Comparison of ENCODE assay signal across 17 mouse cellular contexts in genomic region chr11:30134058-30134457, GRCm38 (mm10).
"Had no signal": no experiment of that assay in that cellular context is flagged by ENCODE, and none has a peak within 500 bp of the region (broad histone marks: within the 10 kb centered on the region; RNA-seq: fewer than 3 reads in every experiment).

No protein-coding gene starts in this region.

- H3K4me2 ChIP-seq: liver, embryonic 13.5 days; midbrain, embryonic 13.5 days; neural tube, embryonic 13.5 days had no signal

- H3K4me3 ChIP-seq: left cerebral cortex, adult 2 months; liver, embryonic 13.5 days; megakaryocyte, embryonic 14.5 days; midbrain, embryonic 10.5 days; midbrain, embryonic 13.5 days; myocyte; neural tube, embryonic 13.5 days had no signal

- H3K4me1 ChIP-seq: liver, embryonic 13.5 days; midbrain, embryonic 10.5 days; midbrain, embryonic 13.5 days; neural tube, embryonic 13.5 days had no signal

- DNase-seq: kidney, adult 2 months; kidney, postnatal 10 days; kidney, postnatal 36 days; layer of hippocampus, postnatal 36 days; liver, embryonic 13.5 days; retina, postnatal 1 day; right cerebral cortex, postnatal 25 days; thymus, adult 18-20 months; thymus, postnatal 36 days had no signal

- ATAC-seq: intestine, postnatal 0 days; midbrain, embryonic 13.5 days; midbrain, embryonic 16.5 days had no signal

- H3K9me3 ChIP-seq: liver, embryonic 13.5 days; megakaryocyte, embryonic 14.5 days; midbrain, embryonic 10.5 days; midbrain, embryonic 13.5 days; neural tube, embryonic 13.5 days had no signal

- H3K9ac ChIP-seq: liver, embryonic 13.5 days; midbrain, embryonic 13.5 days; neural tube, embryonic 13.5 days had no signal

- H3K27me3 ChIP-seq: liver, embryonic 13.5 days; megakaryocyte, embryonic 14.5 days; midbrain, embryonic 13.5 days; neural tube, embryonic 13.5 days had no signal

- H3K27ac ChIP-seq: left cerebral cortex, adult 2 months; liver, embryonic 13.5 days; midbrain, embryonic 10.5 days; midbrain, embryonic 13.5 days; neural tube, embryonic 13.5 days had no signal
